ENCODE assay signal across 20 mouse cellular contexts in the genomic region with DNA sequence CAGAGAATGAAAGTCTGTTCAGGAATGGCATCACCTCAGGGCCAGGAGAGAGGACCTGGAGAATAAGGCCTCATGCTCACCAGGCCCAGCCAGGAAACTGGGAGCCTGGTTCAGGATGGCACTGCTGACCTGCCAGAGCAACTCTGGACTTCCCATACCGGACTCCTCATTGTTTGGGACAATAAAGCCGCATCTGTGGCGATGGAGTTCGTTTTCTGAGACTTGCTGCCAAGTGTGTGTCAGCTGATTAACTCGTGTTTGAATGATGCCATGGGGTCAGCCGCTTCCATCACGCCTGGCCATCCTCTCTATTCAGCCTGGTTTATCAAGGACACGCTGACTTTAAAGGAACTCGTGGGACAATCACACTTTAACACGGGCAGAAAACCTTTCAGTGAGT. TPM values are rescaled to one million over a fixed set of nuclear protein-coding genes. Genes with fewer than 3 reads are reported as not detected.
DNase-seq lines count a peak whose midpoint lies in the region; ATAC-seq and TF ChIP-seq lines count a peak whose summit lies in the region.
"Had no signal": no experiment of that assay in that cellular context is flagged by ENCODE, and none has a peak within 500 bp of the region (broad histone marks: within the 10 kb centered on the region; RNA-seq: fewer than 3 reads in every experiment).

No protein-coding gene starts in this region.

- TF ChIP-seq CTCF in layer of hippocampus, adult 2 months (conservative IDR thresholded peaks at IDR 0.05) = no peak

- no peak overlapping the region for H3K4me3 ChIP-seq in layer of hippocampus, adult 2 months
- H3K4me3 ChIP-seq: embryonic facial prominence, embryonic 12.5 days; erythroblast, embryonic 14.5 days; forebrain, embryonic 13.5 days; hindbrain, embryonic 12.5 days; limb, embryonic 12.5 days; liver, embryonic 13.5 days; lung, embryonic 15.5 days; midbrain, embryonic 12.5 days had no signal

- no peak for DNase-seq in frontal cortex, postnatal 14 days (ENCODE audit: low spot score in 2 of 2)
- peak; percentile 18 to 27 for DNase-seq in layer of hippocampus, adult 2 months (ENCODE audit: low spot score in 2 of 2)
- no peak for DNase-seq in layer of hippocampus, postnatal 25 days (ENCODE audit: extremely low spot score in 1 of 2, low spot score in 1 of 2)
- DNase-seq in right cerebral cortex, adult 18-20 months = peak; percentile 48
- no peak for DNase-seq in right cerebral cortex, postnatal 25 days
- DNase-seq in telencephalon, adult 2 months (ENCODE audit: low read depth, low spot score) = peak; percentile 72
- DNase-seq in gastrocnemius, postnatal 10 days = no peak
- DNase-seq: B cell, adult 2 months; cerebellum, postnatal 10 days; kidney, adult 9 months; liver, embryonic 13.5 days; thymus, postnatal 25 days had no signal

- peak overlapping the region; percentile 76 for H3K27ac ChIP-seq in layer of hippocampus, adult 2 months
- H3K27ac ChIP-seq: embryonic facial prominence, embryonic 12.5 days; forebrain, embryonic 13.5 days; hindbrain, embryonic 12.5 days; limb, embryonic 12.5 days; liver, embryonic 13.5 days; lung, embryonic 15.5 days; midbrain, embryonic 12.5 days had no signal

- ATAC-seq in frontal cortex, adult (ENCODE audit: low TSS enrichment) = peak; percentile 67
- ATAC-seq: forebrain, embryonic 13.5 days had no signal

RNA-seq across cellular contexts. Expression of a gene that starts 14.8 kb away (rescaled TPM):
- 10 to 100 TPM; 57.2 to 58.1 TPM for total RNA-seq in layer of hippocampus, adult 2 months (2021)
- 10 to 100 TPM; 58.1 to 58.5 TPM for total RNA-seq in layer of hippocampus, postnatal 25 days (2021)
- total RNA-seq in gastrocnemius, postnatal 10 days (2021) = 10 to 100 TPM; 75.8 to 85.4 TPM

Comparison
In these comparisons a context has a peak if more than half of its experiments do, and no peak if none do; other contexts are left out.
1. DNase-seq: peak in layer of hippocampus, adult 2 months (2 of 2), right cerebral cortex, adult 18-20 months (single experiment) and telencephalon, adult 2 months (single experiment); none in frontal cortex, postnatal 14 days (0 of 2), layer of hippocampus, postnatal 25 days (0 of 2), right cerebral cortex, postnatal 25 days (single experiment) and gastrocnemius, postnatal 10 days (single experiment).